Mouse (Mus musculus) stomach, postnatal 0 days (tissue): ENCODE results near the gene Glt8d2. TPM values are rescaled to one million over a fixed set of nuclear protein-coding genes. Genes with fewer than 3 reads are reported as not detected.

Source experiments
- ATAC-seq: fragments of 200-750 bp; cut with Nextera tagmentation; 2 replicates; pipeline ENCODE4 v1.8.0; 2017; ENCODE audit not compliant: low FRiP score, low TSS enrichment
- DNase-seq: peaks from one replicate; pipeline ENCODE4 v3.0.0-alpha.2; 2016; ENCODE audit warnings: low spot score
- H3K27ac ChIP-seq: fragments of 300-500 bp; sonication (generic); replicated peaks from 2 replicates; pipeline ENCODE4 v1.5.1; 2014; ENCODE audit warnings: mild to moderate bottlenecking, control low read depth
- H3K27me3 ChIP-seq: fragments of 300-500 bp; sonication (generic); 2 replicates; pipeline ENCODE4 v1.6.1; 2014; ENCODE audit warnings: low read length; ENCODE audit not compliant: control insufficient read depth, insufficient read depth
- H3K36me3 ChIP-seq: fragments of 300-500 bp; sonication (generic); 2 replicates; pipeline ENCODE4 v1.6.1; 2014; ENCODE audit warnings: low read length, mixed read lengths; ENCODE audit not compliant: control insufficient read depth, insufficient read depth
- H3K4me1 ChIP-seq: fragments of 300-500 bp; sonication (generic); replicated peaks from 2 replicates; pipeline ENCODE4 v1.6.1; 2014; ENCODE audit warnings: antibody characterized with exemption; ENCODE audit not compliant: control insufficient read depth, insufficient read depth
- H3K4me2 ChIP-seq: fragments of 300-500 bp; sonication (generic); replicated peaks from 2 replicates; pipeline ENCODE4 v1.6.1; 2014; ENCODE audit warnings: low read depth, mild to moderate bottlenecking, control low read depth, moderate library complexity
- H3K4me3 ChIP-seq: fragments of 300-500 bp; sonication (generic); 2 replicates; pipeline ENCODE4 v1.5.1; 2014; ENCODE audit warnings: low read depth, low read length, control low read depth
- H3K9ac ChIP-seq: fragments of 300-500 bp; sonication (generic); 2 replicates; pipeline ENCODE4 v1.6.1; 2014; ENCODE audit warnings: mild to moderate bottlenecking, low read length, control low read depth, mixed read lengths
- H3K9me3 ChIP-seq: fragments of 300-500 bp; sonication (generic); 2 replicates; pipeline ENCODE4 v1.6.1; 2016; ENCODE audit warnings: low read length; ENCODE audit not compliant: control insufficient read depth
- CTCF ChIP-seq: IDR thresholded peaks from 2 replicates; pipeline ENCODE4 v1.5.1; 2016; ENCODE audit warnings: antibody characterized with exemption, low read depth, mild to moderate bottlenecking, moderate library complexity
- EP300 ChIP-seq: optimal IDR thresholded peaks from 2 replicates; pipeline ENCODE3; 2016; ENCODE audit warnings: antibody characterized with exemption
- WGBS: fragments of 180-500 bp; shearing (Covaris S2); extraction: QIAGEN DNeasy Blood & Tissue Kit; methylation state at CpG from one replicate; pipeline ENCODE4 v1.1.7; 2014; 5-methylcytosine and 5-hydroxymethylcytosine counted together
- polyA plus RNA-seq: library from polyadenylated mRNA; unstranded; fragments of >200 nt; fragmentation: Nextera tagmentation; extraction: Ambion mirVana; gene quantifications from 2 replicates; pipeline ENCODE4 v1.2.1, GENCODE M21; 2015

Glt8d2 gene
- polyA plus RNA-seq, 1 experiment from 2014 or later: 3.0 TPM

DNA sequence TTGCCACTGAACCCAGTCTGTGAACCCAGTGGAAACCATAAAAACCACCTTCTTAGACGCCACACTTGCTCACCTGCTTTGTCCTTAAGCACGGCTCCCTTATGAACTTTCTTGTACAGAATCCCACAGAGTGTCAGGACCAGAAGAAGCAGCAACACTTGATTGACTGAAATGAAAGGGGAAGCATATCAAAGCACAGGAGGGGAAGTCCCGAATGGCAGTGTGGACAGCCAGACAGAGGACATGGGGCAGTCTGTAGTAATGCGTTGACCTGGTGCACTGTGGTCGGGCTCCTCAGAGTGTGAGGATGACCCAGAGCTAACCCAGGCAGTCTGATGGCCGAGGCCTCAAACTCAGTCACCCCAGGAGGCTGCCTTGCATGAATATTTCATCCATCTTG is 20.2 kb downstream of the Glt8d2 start:
- H3K9ac ChIP-seq: no peak overlapping the region

DNA sequence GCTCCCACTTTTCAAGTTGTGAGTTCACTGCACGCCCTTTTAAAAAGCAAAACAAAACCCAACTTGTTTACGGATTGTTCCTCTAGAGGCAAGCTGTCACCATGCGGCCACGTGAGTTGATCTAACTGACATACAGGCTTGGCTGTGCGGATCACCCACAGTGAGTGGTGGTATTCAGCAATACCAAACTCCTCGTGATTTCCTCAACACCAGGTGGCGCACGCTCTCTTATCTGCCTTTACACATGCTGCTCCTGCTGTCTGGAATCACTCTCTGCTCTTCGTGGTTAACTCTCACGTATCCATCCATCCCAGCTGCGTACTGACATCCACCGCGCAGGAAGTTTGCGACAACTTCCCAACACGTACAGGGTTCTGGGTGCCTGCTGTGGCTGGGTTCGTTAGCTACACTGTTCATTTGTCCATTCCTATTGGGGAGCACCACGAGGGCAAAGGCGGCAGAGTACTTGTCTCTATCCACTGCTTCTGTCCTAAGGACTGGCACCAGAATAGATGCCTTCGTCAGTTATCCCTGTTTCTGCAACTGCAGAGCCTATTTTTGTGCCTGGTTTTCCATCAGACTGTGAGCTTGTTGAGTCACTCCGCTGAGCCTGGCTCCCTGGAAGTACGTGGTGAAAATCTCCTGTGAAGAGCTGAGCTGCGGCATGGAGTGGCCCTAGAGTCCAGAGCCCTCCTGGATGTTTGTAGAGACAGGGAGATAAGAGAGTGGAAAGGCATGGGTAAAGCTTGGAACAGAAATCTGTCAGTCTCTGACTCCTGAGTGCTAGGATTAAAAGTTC is 23.8 kb downstream of the Glt8d2 start:
- Histone ChIP-seq H3K4me2 (peak overlapping the region; percentile 46), H3K4me3 (0 out of 2 replicates have a peak overlapping the region, but pooled peaks have one; percentile 18), H3K27me3 (no peaks in the 10 kb centered on the region), H3K36me3 (no peaks in the 10 kb centered on the region), H3K4me1 (no peaks in the 10 kb centered on the region), H3K27ac (no peak overlapping the region), H3K9me3 (no peaks in the 10 kb centered on the region), H3K9ac (0 out of 2 replicates have a peak overlapping the region, but pooled peaks have one; percentile 8)
- peak; percentile 81; the same call in 1 of the 2 replicates for ATAC-seq
- peak; percentile 81 for DNase-seq
- TF ChIP-seq CTCF (peak; percentile 95), EP300 (no peak)
- 18% methylated on average over 22 of the region's 22 CpGs for whole genome bisulfite sequencing

More for the DNA sequence above, 20.2 kb downstream of the Glt8d2 start:
- Histone ChIP-seq H3K4me1 (no peaks in the 10 kb centered on the region), H3K4me3 (no peak overlapping the region), H3K27ac (no peak overlapping the region), H3K4me2 (no peak overlapping the region), H3K27me3 (no peaks in the 10 kb centered on the region), H3K36me3 (no peaks in the 10 kb centered on the region), H3K9me3 (no peaks in the 10 kb centered on the region)
- ATAC-seq (no peak), DNase-seq (no peak)
- whole genome bisulfite sequencing: 67% methylated on average over 6 of the region's 6 CpGs
- TF ChIP-seq EP300 (no peak), CTCF (no peak)

DNA sequence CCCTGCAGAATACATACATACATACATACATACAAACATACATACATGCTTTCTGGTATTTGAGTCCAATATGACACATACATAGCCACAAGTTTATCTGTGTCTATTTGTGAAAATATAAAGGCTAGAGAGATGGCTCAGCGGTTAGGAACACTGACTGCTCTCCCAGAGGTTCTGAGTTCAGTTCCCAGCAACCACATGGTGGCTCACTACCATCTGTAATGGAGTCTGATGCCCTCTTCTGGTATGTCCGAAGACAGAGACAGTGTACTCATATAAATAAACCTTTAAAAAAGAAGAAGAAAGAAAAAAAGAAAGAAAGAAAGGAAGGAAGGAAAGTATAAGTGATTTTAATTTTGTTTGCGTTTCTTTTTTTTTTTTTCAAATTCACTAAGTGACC is 24.5 kb downstream of the Glt8d2 start:
- no peak for ATAC-seq

DNA sequence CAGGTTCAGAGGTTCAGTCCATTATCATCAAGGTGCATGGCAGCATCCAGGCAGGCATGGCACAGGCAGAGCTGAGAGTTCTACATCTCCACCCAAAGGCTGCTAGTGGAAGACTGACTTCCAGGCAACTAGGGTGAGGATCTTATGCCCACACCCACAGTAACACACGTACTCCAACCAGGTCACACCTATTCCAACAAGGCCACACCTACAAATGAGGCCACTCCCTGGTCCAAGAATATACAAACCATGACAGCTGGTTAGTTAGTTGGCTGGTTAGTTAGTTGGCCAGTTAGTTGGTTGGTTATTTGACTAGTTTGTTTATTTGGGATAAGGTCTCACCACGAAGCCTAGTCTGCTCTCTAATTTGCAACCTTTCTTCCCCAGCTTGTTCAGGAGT is 27.2 kb downstream of the Glt8d2 start:
- Histone ChIP-seq H3K36me3 (no peaks in the 10 kb centered on the region), H3K4me2 (no peak overlapping the region), H3K27ac (no peak overlapping the region), H3K9ac (no peak overlapping the region), H3K4me3 (no peak overlapping the region), H3K27me3 (no peaks in the 10 kb centered on the region), H3K9me3 (no peaks in the 10 kb centered on the region), H3K4me1 (no peaks in the 10 kb centered on the region)
- DNase-seq (no peak), ATAC-seq (no peak)
- 75% methylated on average over 2 of the region's 2 CpGs for WGBS
- no peak for TF ChIP-seq CTCF
- no peak for TF ChIP-seq EP300

More for the DNA sequence above, 24.5 kb downstream of the Glt8d2 start:
- no peak overlapping the region for H3K9ac ChIP-seq
- no peak overlapping the region for H3K4me2 ChIP-seq
- H3K4me1 ChIP-seq: no peaks in the 10 kb centered on the region
- no peaks in the 10 kb centered on the region for H3K9me3 ChIP-seq
- no peak overlapping the region for H3K27ac ChIP-seq
- no peaks in the 10 kb centered on the region for H3K27me3 ChIP-seq
- H3K4me3 ChIP-seq: no peak overlapping the region
- H3K36me3 ChIP-seq: no peaks in the 10 kb centered on the region
- TF ChIP-seq EP300: no peak
- TF ChIP-seq CTCF: no peak
- DNase-seq: no peak
- 61% methylated on average over 3 of the region's 3 CpGs for WGBS

DNA sequence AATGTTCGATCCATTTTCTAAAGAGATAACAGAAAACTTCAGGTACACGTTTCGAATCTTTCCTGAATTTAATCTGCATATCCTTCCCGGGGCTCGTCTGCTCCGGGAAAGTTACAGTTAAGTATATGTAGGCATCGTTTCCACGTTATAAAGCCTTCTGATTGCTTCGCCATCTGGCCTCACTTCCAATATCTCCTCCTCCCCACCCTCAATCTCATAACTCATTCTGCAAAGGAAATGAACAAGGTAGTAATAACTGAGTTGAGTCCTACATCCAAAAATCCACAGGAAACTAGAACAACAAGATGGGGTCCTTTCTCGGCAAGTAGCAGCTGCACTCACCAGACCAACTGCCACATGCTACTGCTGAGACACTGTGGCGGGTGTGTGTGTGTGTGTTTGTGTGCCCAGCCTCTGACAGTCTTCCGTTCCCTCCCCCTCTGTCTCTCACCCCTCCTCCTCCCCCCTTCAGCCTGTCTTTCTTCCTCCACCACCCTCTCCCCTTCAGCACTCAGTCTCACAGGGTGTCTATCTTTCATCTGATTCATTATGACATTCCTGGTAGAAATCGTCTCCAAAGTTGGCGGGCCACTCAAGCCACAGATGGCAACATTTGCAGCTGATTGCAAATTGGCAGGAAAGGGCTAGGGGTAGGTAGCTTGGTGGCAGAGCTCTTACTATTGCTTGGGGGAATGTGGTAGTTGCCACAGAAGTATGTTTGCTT is 28.0 kb downstream of the Glt8d2 start:
- no peaks in the 10 kb centered on the region for H3K4me1 ChIP-seq
- ATAC-seq (no peak), DNase-seq (no peak)
- TF ChIP-seq EP300 (no peak), CTCF (no peak)
- H3K4me3 ChIP-seq: no peak overlapping the region
- H3K27ac ChIP-seq: no peak overlapping the region
- H3K9me3 ChIP-seq: no peaks in the 10 kb centered on the region
- 72% methylated on average over 14 of the region's 14 CpGs for WGBS
- no peak overlapping the region for H3K4me2 ChIP-seq
- no peaks in the 10 kb centered on the region for H3K36me3 ChIP-seq
- no peak overlapping the region for H3K9ac ChIP-seq
- H3K27me3 ChIP-seq: no peaks in the 10 kb centered on the region

DNA sequence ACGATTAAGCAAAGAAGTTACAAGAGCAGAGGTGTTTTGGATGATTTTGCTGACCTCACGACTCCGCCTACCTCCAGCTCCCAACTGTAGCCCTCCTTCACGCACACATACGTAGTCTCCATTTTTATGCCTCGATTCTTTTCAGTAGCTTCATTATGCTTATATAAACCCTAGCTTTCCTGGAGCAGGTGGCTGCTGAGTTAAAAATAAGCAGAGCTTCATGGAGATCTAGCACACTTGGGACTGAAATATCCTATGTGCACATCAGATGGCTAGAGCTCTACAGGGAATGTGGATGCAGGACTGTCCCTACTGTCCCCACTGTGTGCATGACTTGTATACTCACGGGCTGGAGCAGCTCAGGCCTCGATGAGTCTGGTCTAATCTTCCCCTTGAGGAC is 28.6 kb downstream of the Glt8d2 start:
- Histone ChIP-seq H3K4me2 (no peak overlapping the region), H3K27ac (no peak overlapping the region), H3K27me3 (no peaks in the 10 kb centered on the region), H3K4me1 (no peaks in the 10 kb centered on the region), H3K9me3 (no peaks in the 10 kb centered on the region), H3K4me3 (no peak overlapping the region), H3K36me3 (no peaks in the 10 kb centered on the region), H3K9ac (no peak overlapping the region)
- no peak for ATAC-seq
- DNase-seq: no peak
- 81% methylated on average over 8 of the region's 8 CpGs for WGBS
- TF ChIP-seq EP300 (no peak), CTCF (no peak)
